ENCODE assay signal across 11 mouse cellular contexts in genomic region chr4:102762075-102762474, GRCm38 (mm10). TPM values are rescaled to one million over a fixed set of nuclear protein-coding genes. Genes with fewer than 3 reads are reported as not detected.
A peak's percentile ranks its signal among the peaks of the same experiment; 100 is the strongest.
DNase-seq lines count a peak whose midpoint lies in the region; ATAC-seq and TF ChIP-seq lines count a peak whose summit lies in the region.
"Had no signal": no experiment of that assay in that cellular context is flagged by ENCODE, and none has a peak within 500 bp of the region (broad histone marks: within the 10 kb centered on the region; RNA-seq: fewer than 3 reads in every experiment).

No protein-coding gene starts in this region.

- peak overlapping the region; percentile 9 for H3K4me3 ChIP-seq in lung, adult 2 months (replicated peaks; ENCODE audit: extremely low read depth, low read depth, low read length)
- peak overlapping the region; percentile 57 for H3K4me3 ChIP-seq in forebrain, embryonic 14.5 days (ENCODE audit: low read depth, low read length)
- H3K4me3 ChIP-seq in hindbrain, embryonic 16.5 days (ENCODE audit: low read length), result peak overlapping the region; percentile 54
- peak overlapping the region; percentile 58 for H3K4me3 ChIP-seq in neural tube, embryonic 15.5 days (replicated peaks)
- H3K4me3 ChIP-seq in lung, postnatal 0 days (ENCODE audit: low read depth, low read length), result no peak overlapping the region
- H3K4me3 ChIP-seq: heart, embryonic 13.5 days; intestine, embryonic 15.5 days; limb, embryonic 10.5 days had no signal

- peak overlapping the region; percentile 3; the same call in 1 of the 2 replicates for H3K9ac ChIP-seq in forebrain, embryonic 14.5 days (ENCODE audit: low read length)
- 0 out of 2 replicates have a peak overlapping the region, but pooled peaks have one; percentile 9 for H3K9ac ChIP-seq in hindbrain, embryonic 16.5 days (ENCODE audit: low read depth, low read length)
- no peak overlapping the region; the same call in 1 of the 2 replicates for H3K9ac ChIP-seq in neural tube, embryonic 15.5 days (replicated peaks)
- no peak overlapping the region for H3K9ac ChIP-seq in lung, postnatal 0 days (replicated peaks; ENCODE audit: low read depth)
- H3K9ac ChIP-seq: heart, embryonic 13.5 days; intestine, embryonic 15.5 days had no signal

- H3K4me1 ChIP-seq in lung, adult 2 months (ENCODE audit: control insufficient read depth, insufficient read depth, low read length), result peaks cover 3% of the 10 kb centered on the region
- peaks cover 6% of the 10 kb centered on the region; the same call in 1 of the 2 replicates for H3K4me1 ChIP-seq in forebrain, embryonic 14.5 days (ENCODE audit: control insufficient read depth, insufficient read depth, low read length)
- peaks cover 19% of the 10 kb centered on the region for H3K4me1 ChIP-seq in hindbrain, embryonic 16.5 days (ENCODE audit: control insufficient read depth, insufficient read depth, low read depth, low read length)
- H3K4me1 ChIP-seq in neural tube, embryonic 15.5 days, result peaks cover 27% of the 10 kb centered on the region
- peaks cover 6% of the 10 kb centered on the region; the same call in 1 of the 2 replicates for H3K4me1 ChIP-seq in lung, postnatal 0 days (ENCODE audit: insufficient read depth, low read depth, low read length)

- TF ChIP-seq POLR2A in lung, adult 2 months (IDR thresholded peaks at IDR 0.05; ENCODE audit: borderline replicate concordance, extremely low read depth, low read depth, low read length), result no peak

- H3K9me3 ChIP-seq in forebrain, embryonic 14.5 days (replicated peaks; ENCODE audit: control insufficient read depth, low read length), result no peaks in the 10 kb centered on the region
- no peaks in the 10 kb centered on the region for H3K9me3 ChIP-seq in hindbrain, embryonic 16.5 days (ENCODE audit: control insufficient read depth, low read length)
- no peaks in the 10 kb centered on the region for H3K9me3 ChIP-seq in neural tube, embryonic 15.5 days (replicated peaks)
- H3K9me3 ChIP-seq in lung, postnatal 0 days (ENCODE audit: low read length), result no peaks in the 10 kb centered on the region
- H3K9me3 ChIP-seq: heart, embryonic 13.5 days; intestine, embryonic 15.5 days; limb, embryonic 10.5 days had no signal

- H3K27me3 ChIP-seq in forebrain, embryonic 14.5 days (replicated peaks; ENCODE audit: control insufficient read depth, insufficient read depth, low read length), result no peaks in the 10 kb centered on the region
- H3K27me3 ChIP-seq in hindbrain, embryonic 16.5 days (replicated peaks; ENCODE audit: control insufficient read depth, insufficient read depth, low read length), result no peaks in the 10 kb centered on the region
- no peaks in the 10 kb centered on the region for H3K27me3 ChIP-seq in neural tube, embryonic 15.5 days (replicated peaks)
- H3K27me3 ChIP-seq in lung, postnatal 0 days (replicated peaks; ENCODE audit: insufficient read depth, low read length), result no peaks in the 10 kb centered on the region
- H3K27me3 ChIP-seq: intestine, embryonic 15.5 days had no signal

- H3K27ac ChIP-seq in forebrain, embryonic 14.5 days (ENCODE audit: low read depth, low read length), result no peak overlapping the region
- no peak overlapping the region for H3K27ac ChIP-seq in hindbrain, embryonic 16.5 days (ENCODE audit: low read depth, low read length)
- no peak overlapping the region for H3K27ac ChIP-seq in neural tube, embryonic 15.5 days (replicated peaks)
- H3K27ac ChIP-seq in lung, postnatal 0 days (ENCODE audit: low read length), result no peak overlapping the region
- H3K27ac ChIP-seq: heart, embryonic 13.5 days; intestine, embryonic 15.5 days; limb, embryonic 10.5 days had no signal

- peak overlapping the region; percentile 95 for H3K4me2 ChIP-seq in forebrain, embryonic 14.5 days (ENCODE audit: low read length)
- peak overlapping the region; percentile 71 for H3K4me2 ChIP-seq in hindbrain, embryonic 16.5 days (ENCODE audit: low read length)
- H3K4me2 ChIP-seq in neural tube, embryonic 15.5 days, result peak overlapping the region; percentile 93
- no peak overlapping the region for H3K4me2 ChIP-seq in lung, postnatal 0 days (replicated peaks; ENCODE audit: low read depth, low read length)
- H3K4me2 ChIP-seq: heart, embryonic 13.5 days had no signal

- 54% methylated on average over 7 of the region's 7 CpGs for WGBS in lung, adult 2 months
- 84% methylated on average over 7 of the region's 7 CpGs for whole genome bisulfite sequencing in forebrain, embryonic 14.5 days
- 73% methylated on average over 7 of the region's 7 CpGs for WGBS in hindbrain, embryonic 16.5 days
- 79% methylated on average over 7 of the region's 7 CpGs for WGBS in neural tube, embryonic 15.5 days
- WGBS in lung, postnatal 0 days, result 75% methylated on average over 7 of the region's 7 CpGs

- no peaks in the 10 kb centered on the region for H3K36me3 ChIP-seq in forebrain, embryonic 14.5 days (ENCODE audit: control insufficient read depth, insufficient read depth, low read length)
- H3K36me3 ChIP-seq in hindbrain, embryonic 16.5 days (ENCODE audit: control insufficient read depth, insufficient read depth, low read length), result no peaks in the 10 kb centered on the region
- H3K36me3 ChIP-seq in neural tube, embryonic 15.5 days, result no peaks in the 10 kb centered on the region
- H3K36me3 ChIP-seq in lung, postnatal 0 days (ENCODE audit: insufficient read depth, low read length), result no peaks in the 10 kb centered on the region
- H3K36me3 ChIP-seq: heart, embryonic 13.5 days; intestine, embryonic 15.5 days; limb, embryonic 10.5 days had no signal

- no peak for ATAC-seq in forebrain, embryonic 14.5 days
- no peak for ATAC-seq in hindbrain, embryonic 16.5 days
- no peak for ATAC-seq in neural tube, embryonic 15.5 days (ENCODE audit: low FRiP score)
- ATAC-seq in lung, postnatal 0 days, result no peak
- ATAC-seq: intestine, embryonic 15.5 days had no signal

- TF ChIP-seq CTCF in lung, adult 2 months (IDR thresholded peaks at IDR 0.05; ENCODE audit: insufficient read depth, low read length), result no peak
- TF ChIP-seq CTCF in lung, postnatal 0 days (IDR thresholded peaks at IDR 0.05), result no peak

- no peak for TF ChIP-seq EP300 in lung, postnatal 0 days (IDR thresholded peaks at IDR 0.05)

- DNase-seq in lung, adult 2 months, result no peak
- no peak for DNase-seq in lung, postnatal 36 days
- no peak for DNase-seq in forebrain, embryonic 14.5 days (ENCODE audit: low spot score)
- no peak for DNase-seq in lung, postnatal 0 days (ENCODE audit: low spot score)
- no peak for DNase-seq in urinary bladder, postnatal 4 days (ENCODE audit: low spot score in 2 of 2)
- DNase-seq: thymus, postnatal 25 days had no signal

RNA-seq across cellular contexts. Expression of gene Sgip1, which starts 21.0 kb away (rescaled TPM):
- polyA plus RNA-seq in lung, adult 2 months (2012; rRNA removed), result 8.3 and 8.6 TPM in 2 replicates
- 21.6 and 38.3 TPM in 2 replicates for polyA plus RNA-seq in forebrain, embryonic 14.5 days (2014; fragmentation: Nextera tagmentation; extraction: Ambion mirVana)
- polyA plus RNA-seq in hindbrain, embryonic 16.5 days (2015; fragmentation: Nextera tagmentation; extraction: Ambion mirVana), result 66.1 and 68.0 TPM in 2 replicates
- 69.0 and 78.3 TPM in 2 replicates for polyA plus RNA-seq in neural tube, embryonic 15.5 days (2015; fragmentation: Nextera tagmentation; extraction: Ambion mirVana)
- 7.8 and 9.0 TPM in 2 replicates for polyA plus RNA-seq in lung, postnatal 0 days (2015; fragmentation: Nextera tagmentation; extraction: Ambion mirVana)

Comparison
In these comparisons a context has a peak if more than half of its experiments do, and no peak if none do; other contexts are left out.
1. H3K9ac ChIP-seq: peak in forebrain, embryonic 14.5 days (single experiment) and hindbrain, embryonic 16.5 days (single experiment); none in neural tube, embryonic 15.5 days (single experiment) and lung, postnatal 0 days (single experiment).